Mouse (Mus musculus) ES-E14 (cell line): ENCODE measurements around the gene Ccl27a.

Source experiments
- CHD2 ChIP-seq: IDR thresholded peaks from 2 replicates; pipeline ENCODE4 v1.6.1; 2014; ENCODE audit warnings: mild to moderate bottlenecking, low read depth, low read length, inconsistent platforms
- HCFC1 ChIP-seq: IDR thresholded peaks from 2 replicates; pipeline ENCODE4 v1.6.1; 2012; ENCODE audit warnings: low read length, inconsistent platforms, borderline replicate concordance; ENCODE audit not compliant: insufficient read depth
- MAFK ChIP-seq: IDR thresholded peaks from 2 replicates; pipeline ENCODE4 v1.6.1; 2014; ENCODE audit warnings: mild to moderate bottlenecking, low read depth, low read length, inconsistent platforms; ENCODE audit not compliant: insufficient read depth

- TF ChIP-seq HCFC1, result no peak
- TF ChIP-seq MAFK, result no peak
- TF ChIP-seq CHD2, result peak; percentile 49; the same call in 1 of the 2 replicates
Measured at GRCm38 (mm10) chr4:41722918-41723351, 51.1 kb downstream of the Ccl27a start, which contains the start of gene Dctn3.
